In the genomic region with DNA sequence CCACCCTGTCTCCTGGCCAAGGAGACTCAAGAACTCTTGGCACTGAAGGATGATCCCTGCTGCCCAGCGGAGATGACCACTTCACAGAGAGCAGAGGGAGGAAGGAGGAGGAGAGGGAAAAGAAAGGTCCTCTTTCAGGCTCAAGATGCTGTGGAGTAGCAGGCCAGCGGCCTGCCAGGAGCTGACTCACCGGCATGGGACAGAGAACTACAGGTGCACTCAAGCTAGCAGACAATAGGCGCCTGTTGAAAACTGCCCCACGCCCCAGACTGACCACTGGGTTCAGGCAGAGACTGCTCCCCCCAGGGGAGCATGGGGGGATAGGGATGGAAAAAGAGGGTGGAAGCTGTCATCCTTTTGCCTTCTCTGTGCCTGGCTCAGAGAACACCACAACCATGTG, we compare ENCODE assay signal across 21 mouse cellular contexts.
DNase-seq lines count a peak whose midpoint lies in the region; TF ChIP-seq lines count a peak whose summit lies in the region.
"Had no signal": no experiment of that assay in that cellular context is flagged by ENCODE, and none has a peak within 500 bp of the region (broad histone marks: within the 10 kb centered on the region; RNA-seq: fewer than 3 reads in every experiment).

No protein-coding gene starts in this region.

- no peak overlapping the region for H3K4me3 ChIP-seq in myocyte
- H3K4me3 ChIP-seq: embryonic facial prominence, embryonic 15.5 days; erythroblast, embryonic 14.5 days; forebrain, embryonic 10.5 days; gastrocnemius, adult 2 months; heart, embryonic 12.5 days; hindbrain, embryonic 10.5 days had no signal

- TF ChIP-seq POLR2A in myocyte (IDR thresholded peaks at IDR 0.05; ENCODE audit: insufficient read length, low read depth) = no peak

- H3K27me3 ChIP-seq in myocyte (ENCODE audit: control insufficient read depth, insufficient read depth, insufficient read length) = no peaks in the 10 kb centered on the region
- H3K27me3 ChIP-seq: embryonic facial prominence, embryonic 15.5 days had no signal

- no peaks in the 10 kb centered on the region for H3K36me3 ChIP-seq in myocyte (ENCODE audit: control insufficient read depth, insufficient read depth)
- H3K36me3 ChIP-seq: embryonic facial prominence, embryonic 15.5 days; forebrain, embryonic 10.5 days; G1E; heart, embryonic 12.5 days; hindbrain, embryonic 10.5 days had no signal

- peak overlapping the region; percentile 1 for H3K4me2 ChIP-seq in myocyte (ENCODE audit: low read depth)
- H3K4me2 ChIP-seq: embryonic facial prominence, embryonic 15.5 days; heart, embryonic 12.5 days; hindbrain, embryonic 14.5 days had no signal

- H3K79me2 ChIP-seq in myocyte (ENCODE audit: control insufficient read depth, insufficient read depth) = no peaks in the 10 kb centered on the region

- peak; percentile 16 for DNase-seq in cerebellum, adult 9-11 months
- no peak for DNase-seq in cerebellum, postnatal 14 days
- peak; percentile 27 for DNase-seq in lung, postnatal 36 days
- DNase-seq in lung, postnatal 14 days = no peak
- peak; percentile 31 for DNase-seq in MN1 (ENCODE audit: low spot score)
- no peak for DNase-seq in ovary, postnatal 14 days (ENCODE audit: low spot score)
- DNase-seq in left cerebral cortex, adult 11 months (ENCODE audit: low spot score) = no peak
- DNase-seq: adrenal gland, adult 2 months; adrenal gland, postnatal 36 days; cerebellum, adult 9-10 months; embryo, embryonic 11 days; gastrocnemius, adult 2 months; gastrocnemius, postnatal 25 days had no signal

- H3ac ChIP-seq in myocyte (ENCODE audit: control insufficient read depth, insufficient read length) = no peak overlapping the region

TF ChIP-seq in myocyte, 11 proteins besides CTCF, POLR2A, EP300 and RAD21:
- TF ChIP-seq E2F4 (IDR thresholded peaks at IDR 0.05; ENCODE audit: insufficient read depth) = no peak
- TF ChIP-seq MYOD1 (IDR thresholded peaks at IDR 0.05; ENCODE audit: control insufficient read depth in 1 of 3, insufficient read length in 2 of 3, low read depth in 2 of 3) = peak in 2 of 3 experiments; percentile 37 to 79
- TF ChIP-seq MYOG (IDR thresholded peaks at IDR 0.05; ENCODE audit: control insufficient read depth in 1 of 3, insufficient read depth in 1 of 3, insufficient read length in 2 of 3, low read depth in 2 of 3) = peak in 1 of 3 experiments; percentile 34
- TF ChIP-seq SRF (IDR thresholded peaks at IDR 0.05; ENCODE audit: control insufficient read depth, insufficient read length, low read depth) = no peak
- no peak for TF ChIP-seq REST (IDR thresholded peaks at IDR 0.05; ENCODE audit: insufficient read depth, insufficient read length)
- no peak for TF ChIP-seq POLR2AphosphoS2 (IDR thresholded peaks at IDR 0.05; ENCODE audit: insufficient read length, low read depth)
- TF ChIP-seq TCF3 (IDR thresholded peaks at IDR 0.05; ENCODE audit: insufficient read length, low read depth) = no peak
- no peak for TF ChIP-seq CEBPB (IDR thresholded peaks at IDR 0.05; ENCODE audit: insufficient read depth, poor library complexity, severe bottlenecking)

Comparison
In these comparisons a context has a peak if more than half of its experiments do, and no peak if none do; other contexts are left out.
1. DNase-seq: peak in cerebellum, adult 9-11 months (single experiment), lung, postnatal 36 days (single experiment) and MN1 (single experiment); none in cerebellum, postnatal 14 days (0 of 2), lung, postnatal 14 days (single experiment), ovary, postnatal 14 days (single experiment) and left cerebral cortex, adult 11 months (single experiment).